Mouse (Mus musculus) heart, embryonic 11.5 days (tissue): ENCODE results near the gene BC030499. TPM values are rescaled to one million over a fixed set of nuclear protein-coding genes. Genes with fewer than 3 reads are reported as not detected.
"Not testable (repeated sequence)": the region's sequence is repeated elsewhere in the genome, so short reads cannot be mapped to it uniquely, and the experiment has no call there.

Experiments used
- ATAC-seq: fragments of 200-750 bp; cut with Nextera tagmentation; replicated peaks from 2 replicates; pipeline ENCODE4 v1.8.0; 2017; ENCODE audit warnings: moderate library complexity; ENCODE audit not compliant: insufficient number of reproducible peaks, low FRiP score, low TSS enrichment
- H3K27ac ChIP-seq: fragments of 300-500 bp; sonication (generic); 2 replicates; pipeline ENCODE4 v1.5.1; 2014; ENCODE audit warnings: mild to moderate bottlenecking, low read depth, low read length
- H3K27me3 ChIP-seq: fragments of 300-500 bp; sonication (generic); 2 replicates; pipeline ENCODE4 v1.6.1; 2014; ENCODE audit warnings: mild to moderate bottlenecking, low read length, mixed read lengths; ENCODE audit not compliant: control insufficient read depth, insufficient read depth
- H3K36me3 ChIP-seq: fragments of 300-500 bp; sonication (generic); 2 replicates; pipeline ENCODE4 v1.6.1; 2014; ENCODE audit warnings: mild to moderate bottlenecking, low read length, moderate library complexity, mixed read lengths; ENCODE audit not compliant: control insufficient read depth, insufficient read depth
- H3K4me1 ChIP-seq: fragments of 300-500 bp; sonication (generic); 2 replicates; pipeline ENCODE4 v1.6.1; 2014; ENCODE audit warnings: low read length; ENCODE audit not compliant: control insufficient read depth, insufficient read depth
- H3K4me2 ChIP-seq: fragments of 300-500 bp; sonication (generic); 2 replicates; pipeline ENCODE4 v1.6.1; 2014; ENCODE audit warnings: mild to moderate bottlenecking, moderate library complexity
- H3K4me3 ChIP-seq: fragments of 300-500 bp; sonication (generic); 2 replicates; pipeline ENCODE4 v1.5.1; 2014; ENCODE audit warnings: low read depth, low read length
- H3K9ac ChIP-seq: fragments of 300-500 bp; sonication (generic); 2 replicates; pipeline ENCODE4 v1.6.1; 2014; ENCODE audit warnings: mild to moderate bottlenecking, low read depth, low read length, moderate library complexity
- H3K9me3 ChIP-seq: fragments of 300-500 bp; sonication (generic); replicated peaks from 2 replicates; pipeline ENCODE4 v1.6.1; 2016; ENCODE audit warnings: low read length; ENCODE audit not compliant: control insufficient read depth
- WGBS: fragments of 180-500 bp; shearing (Covaris S2); extraction: QIAGEN DNeasy Blood & Tissue Kit; methylation state at CpG from one replicate; pipeline ENCODE4 v1.1.7; 2014; ENCODE audit not compliant: insufficient replicate concordance; 5-methylcytosine and 5-hydroxymethylcytosine counted together
- polyA plus RNA-seq: library from polyadenylated mRNA; unstranded; fragments of >200 nt; fragmentation: Nextera tagmentation; extraction: Ambion mirVana; gene quantifications from 2 replicates; pipeline ENCODE4 v1.2.1, GENCODE M21; 2014

BC030499 gene
- polyA plus RNA-seq, 1 experiment from 2014 or later = 0.17 TPM

GRCm38 (mm10) chr11:78261380-78262352 is 29.0 kb upstream of the BC030499 start, which contains the start of gene 2610507B11Rik:
2610507B11Rik (plus strand) TSS chr11:78261752.
- WGBS = under 1% methylated on average over 111 of the region's 115 CpGs
- Histone ChIP-seq H3K9ac (peak within 1 kb of the TSS; percentile 86), H3K9me3 (no peaks in the 10 kb centered on the region), H3K27ac (peak within 1 kb of the TSS; percentile 85), H3K4me3 (peak within 1 kb of the TSS; percentile 88), H3K27me3 (no peaks in the 10 kb centered on the region), H3K36me3 (peaks cover 17% of the 10 kb centered on the region), H3K4me2 (peak within 1 kb of the TSS; percentile 74), H3K4me1 (peaks cover 5% of the 10 kb centered on the region; the same call in 1 of the 2 replicates)
- peak; percentile 95 for ATAC-seq

GRCm38 (mm10) chr11:78262550-78262949 is 28.1 kb upstream of the BC030499 start:
- H3K4me2 ChIP-seq = peak overlapping the region; percentile 74
- H3K9me3 ChIP-seq = no peaks in the 10 kb centered on the region
- H3K36me3 ChIP-seq = peaks cover 23% of the 10 kb centered on the region
- H3K4me3 ChIP-seq = peak overlapping the region; percentile 88
- no peaks in the 10 kb centered on the region for H3K27me3 ChIP-seq
- H3K4me1 ChIP-seq = peaks cover 5% of the 10 kb centered on the region; the same call in 1 of the 2 replicates
- 5% methylated on average over 8 of the region's 8 CpGs for WGBS
- H3K9ac ChIP-seq = peak overlapping the region; percentile 86
- no peak overlapping the region for H3K27ac ChIP-seq
- no peak for ATAC-seq

- 92% methylated on average over 6 of the region's 6 CpGs for WGBS
Observed at GRCm38 (mm10) chr11:78265571-78265970, 25.1 kb upstream of the BC030499 start.

GRCm38 (mm10) chr11:78271986-78272385 is 18.7 kb upstream of the BC030499 start:
- Histone ChIP-seq H3K9me3 (no peaks in the 10 kb centered on the region), H3K36me3 (peaks cover 59% of the 10 kb centered on the region), H3K27ac (no peak overlapping the region), H3K9ac (no peak overlapping the region), H3K4me1 (no peaks in the 10 kb centered on the region), H3K4me3 (no peak overlapping the region), H3K4me2 (no peak overlapping the region), H3K27me3 (no peaks in the 10 kb centered on the region)
- 82% methylated on average over 13 of the region's 13 CpGs for WGBS
- no peak for ATAC-seq

More at GRCm38 (mm10) chr11:78265571-78265970, 25.1 kb upstream of the BC030499 start:
- Histone ChIP-seq H3K4me1 (peaks cover 5% of the 10 kb centered on the region; the same call in 1 of the 2 replicates), H3K27ac (no peak overlapping the region), H3K9ac (no peak overlapping the region; the same call in 1 of the 2 replicates), H3K9me3 (no peaks in the 10 kb centered on the region), H3K27me3 (no peaks in the 10 kb centered on the region), H3K36me3 (peaks cover 39% of the 10 kb centered on the region), H3K4me2 (no peak overlapping the region), H3K4me3 (no peak overlapping the region)
- ATAC-seq = no peak

GRCm38 (mm10) chr11:78275596-78275995 is 15.0 kb upstream of the BC030499 start:
- no peak overlapping the region for H3K4me3 ChIP-seq
- WGBS = 96% methylated on average over 1 of the region's 1 CpGs
- ATAC-seq = no peak
- H3K9me3 ChIP-seq = no peaks in the 10 kb centered on the region
- H3K4me1 ChIP-seq = no peaks in the 10 kb centered on the region
- H3K27me3 ChIP-seq = no peaks in the 10 kb centered on the region
- H3K4me2 ChIP-seq = no peak overlapping the region
- H3K27ac ChIP-seq = no peak overlapping the region
- no peak overlapping the region for H3K9ac ChIP-seq
- H3K36me3 ChIP-seq = peaks cover 60% of the 10 kb centered on the region

GRCm38 (mm10) chr11:78276169-78276568 is 14.5 kb upstream of the BC030499 start:
- H3K9me3 ChIP-seq, H3K4me3 ChIP-seq, H3K9ac ChIP-seq, H3K27me3 ChIP-seq, H3K27ac ChIP-seq, H3K4me2 ChIP-seq, H3K4me1 ChIP-seq, ATAC-seq: not testable (repeated sequence)
- 91% methylated on average over 4 of the region's 4 CpGs for WGBS
- H3K36me3 ChIP-seq = peaks cover 63% of the 10 kb centered on the region

GRCm38 (mm10) chr11:78278853-78279252 is 11.8 kb upstream of the BC030499 start:
- H3K4me1 ChIP-seq = no peaks in the 10 kb centered on the region
- no peak overlapping the region for H3K4me3 ChIP-seq
- H3K4me2 ChIP-seq = no peak overlapping the region
- H3K27ac ChIP-seq = no peak overlapping the region
- H3K27me3 ChIP-seq = no peaks in the 10 kb centered on the region
- 78% methylated on average over 7 of the region's 7 CpGs for WGBS
- no peak overlapping the region for H3K9ac ChIP-seq
- H3K9me3 ChIP-seq = no peaks in the 10 kb centered on the region
- peaks cover 53% of the 10 kb centered on the region for H3K36me3 ChIP-seq
- no peak for ATAC-seq

- H3K27me3 ChIP-seq = no peaks in the 10 kb centered on the region
- no peak overlapping the region for H3K27ac ChIP-seq
- no peaks in the 10 kb centered on the region for H3K4me1 ChIP-seq
- H3K9ac ChIP-seq = no peak overlapping the region
- ATAC-seq = no peak
- H3K4me2 ChIP-seq = no peak overlapping the region
- no peak overlapping the region for H3K4me3 ChIP-seq
- WGBS = 89% methylated on average over 4 of the region's 4 CpGs
- no peaks in the 10 kb centered on the region for H3K9me3 ChIP-seq
- peaks cover 46% of the 10 kb centered on the region for H3K36me3 ChIP-seq
Observed at GRCm38 (mm10) chr11:78279586-78279985, 11.1 kb upstream of the BC030499 start.
